Mouse (Mus musculus) ES-E14 (cell line): ENCODE measurements around the gene C2cd4a.

ENCODE experiments used
- CHD2 ChIP-seq: IDR thresholded peaks from 2 replicates; pipeline ENCODE4 v1.6.1; 2014; ENCODE audit warnings: mild to moderate bottlenecking, low read depth, low read length, inconsistent platforms
- HCFC1 ChIP-seq: IDR thresholded peaks from 2 replicates; pipeline ENCODE4 v1.6.1; 2012; ENCODE audit warnings: low read length, inconsistent platforms, borderline replicate concordance; ENCODE audit not compliant: insufficient read depth
- MAFK ChIP-seq: IDR thresholded peaks from 2 replicates; pipeline ENCODE4 v1.6.1; 2014; ENCODE audit warnings: mild to moderate bottlenecking, low read depth, low read length, inconsistent platforms; ENCODE audit not compliant: insufficient read depth
- ZNF384 ChIP-seq: IDR thresholded peaks from 2 replicates; pipeline ENCODE4 v1.6.1; 2012; ENCODE audit warnings: low read depth, low read length, inconsistent platforms

DNA sequence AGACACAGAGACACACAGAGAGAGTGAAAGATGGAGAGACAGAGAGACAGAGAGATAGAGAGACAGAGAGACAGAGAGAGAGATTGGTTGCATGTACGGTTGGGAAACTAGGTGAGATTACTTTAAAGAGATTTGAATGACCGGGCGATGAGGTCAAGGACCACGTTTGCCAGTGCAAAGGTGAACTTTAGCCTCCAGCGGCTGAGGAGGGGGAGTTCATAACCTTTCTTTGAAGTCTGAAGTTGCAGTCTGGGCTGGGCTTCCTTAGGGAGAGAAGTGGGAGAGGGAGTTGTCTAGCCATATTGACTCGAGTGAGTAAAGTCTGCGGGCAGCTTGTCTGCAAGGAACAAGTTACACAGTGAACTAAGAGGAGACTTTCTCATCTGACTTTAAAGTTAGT is 33.3 kb upstream of the C2cd4a start:
- TF ChIP-seq HCFC1, result no peak
- TF ChIP-seq CHD2, result no peak
- TF ChIP-seq ZNF384, result no peak
- no peak for TF ChIP-seq MAFK
